Mouse (Mus musculus) heart, adult 2 months (tissue): ENCODE measurements at regions not wholly inside any gene's neighbourhood (a gene's known extent, or its start where the extent isn't known, plus 50 kb on each side); places are given as distances from the start of the nearest gene placed in this dataset.

ENCODE experiments used
- CTCF ChIP-seq: fragments of 200-600 bp; IDR thresholded peaks from 2 replicates; pipeline ENCODE4 v1.8.1; 2022; ENCODE audit warnings: antibody characterized with exemption, mild to moderate bottlenecking, moderate library complexity
- POLR2A ChIP-seq: fragments of 200-500 bp; IDR thresholded peaks from 2 replicates; pipeline ENCODE4 v1.6.1; 2011; ENCODE audit warnings: mild to moderate bottlenecking, low read depth, low read length, control low read depth; ENCODE audit not compliant: insufficient read depth

- TF ChIP-seq CTCF (no peak), POLR2A (no peak)
Observed at GRCm38 (mm10) chr13:102174896-102175295, 406.9 kb upstream of the Pik3r1 start.
